Mouse (Mus musculus): ENCODE results near the gene Tdrd12.

GRCm38 (mm10) chr7:35579849-35580248, 42.3 kb upstream of the Tdrd12 start:
- peak; percentile 50; the same call in 1 of the 2 replicates for TF ChIP-seq CTCF (IDR thresholded peaks at IDR 0.05; ENCODE audit: low read depth, low read length)
- TF ChIP-seq POLR2A (IDR thresholded peaks at IDR 0.05; ENCODE audit: borderline replicate concordance, low read depth, low read length): no peak

Measured in bone marrow macrophage, adult 2 months (primary cell).